Mouse (Mus musculus): Measurements from ENCODE around the gene Rdh19.

DNA sequence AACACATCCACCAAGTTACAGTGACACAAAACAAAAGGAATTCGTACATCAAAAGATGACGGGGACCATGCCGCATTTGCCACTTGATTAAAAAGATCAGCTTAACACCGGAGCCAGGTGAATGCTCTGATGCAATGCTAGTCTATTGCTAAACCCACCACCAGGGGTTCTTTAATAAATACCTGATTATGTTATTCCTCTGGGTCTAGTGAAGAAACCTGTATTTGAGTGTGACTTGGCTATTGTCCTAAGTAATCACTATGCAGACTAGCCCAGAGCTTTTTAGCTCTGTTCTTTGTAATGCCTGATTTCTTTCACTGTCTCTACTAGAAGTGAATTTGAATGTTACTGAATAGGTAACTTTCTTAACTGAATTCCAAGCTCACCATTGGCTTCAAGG is 31.3 kb downstream of the Rdh19 start:
- TF ChIP-seq CTCF (IDR thresholded peaks at IDR 0.05; ENCODE audit: low read depth) (no peak), EP300 (IDR thresholded peaks at IDR 0.05; ENCODE audit: low read depth) (no peak)
